10 mouse cellular contexts compared by ENCODE assay signal in genomic region chr12:56241735-56242134, GRCm38 (mm10).
DNase-seq lines count a peak whose midpoint lies in the region; ATAC-seq and TF ChIP-seq lines count a peak whose summit lies in the region.
"Had no signal": no experiment of that assay in that cellular context is flagged by ENCODE, and none has a peak within 500 bp of the region (broad histone marks: within the 10 kb centered on the region; RNA-seq: fewer than 3 reads in every experiment).

No protein-coding gene starts in this region.

- no peaks in the 10 kb centered on the region for H3K27me3 ChIP-seq in hindbrain, embryonic 14.5 days (ENCODE audit: control insufficient read depth, insufficient read depth, low read length)
- no peaks in the 10 kb centered on the region for H3K27me3 ChIP-seq in hindbrain, embryonic 16.5 days (replicated peaks; ENCODE audit: control insufficient read depth, insufficient read depth, low read length)
- no peaks in the 10 kb centered on the region for H3K27me3 ChIP-seq in ES-Bruce4 (ENCODE audit: control insufficient read depth, insufficient read depth, low read length, poor library complexity, severe bottlenecking)
- H3K27me3 ChIP-seq: embryonic facial prominence, embryonic 15.5 days; megakaryocyte, embryonic 14.5 days had no signal

- H3K9ac ChIP-seq in hindbrain, embryonic 14.5 days = no peak overlapping the region
- no peak overlapping the region for H3K9ac ChIP-seq in hindbrain, embryonic 16.5 days (ENCODE audit: low read depth, low read length)
- H3K9ac ChIP-seq in ES-Bruce4 (ENCODE audit: low read depth, poor library complexity, severe bottlenecking) = no peak overlapping the region
- H3K9ac ChIP-seq: embryonic facial prominence, embryonic 15.5 days had no signal

- H3K36me3 ChIP-seq in hindbrain, embryonic 14.5 days (replicated peaks; ENCODE audit: control insufficient read depth, insufficient read depth) = no peaks in the 10 kb centered on the region
- no peaks in the 10 kb centered on the region for H3K36me3 ChIP-seq in hindbrain, embryonic 16.5 days (ENCODE audit: control insufficient read depth, insufficient read depth, low read length)
- no peaks in the 10 kb centered on the region for H3K36me3 ChIP-seq in ES-Bruce4 (ENCODE audit: control insufficient read depth, insufficient read depth, low read length, poor library complexity, severe bottlenecking)
- H3K36me3 ChIP-seq: embryonic facial prominence, embryonic 15.5 days had no signal

- H3K4me2 ChIP-seq in hindbrain, embryonic 14.5 days (replicated peaks) = no peak overlapping the region
- no peak overlapping the region for H3K4me2 ChIP-seq in hindbrain, embryonic 16.5 days (ENCODE audit: low read length)
- H3K4me2 ChIP-seq: embryonic facial prominence, embryonic 15.5 days had no signal

- no peak for TF ChIP-seq EP300 in ES-Bruce4 (IDR thresholded peaks at IDR 0.05; ENCODE audit: insufficient read depth, low read depth, low read length)

- no peak for TF ChIP-seq POLR2A in ES-Bruce4 (IDR thresholded peaks at IDR 0.05; ENCODE audit: insufficient read depth, low read length)

- peak; percentile 35 for DNase-seq in hindbrain, embryonic 14.5 days (ENCODE audit: low spot score)
- DNase-seq in adrenal gland, adult (ENCODE audit: inconsistent age in 2 of 2, low spot score in 1 of 2) = peak; percentile 31 to 87
- peak; percentile 36 for DNase-seq in forelimb bud, embryonic 11.5 days (ENCODE audit: low read depth, low spot score)
- peak; percentile 30 for DNase-seq in left cerebral cortex, adult 11 months (ENCODE audit: low spot score)
- peak; percentile 0 for DNase-seq in naive thymus-derived CD4-positive, alpha-beta T cell, adult 2 months (ENCODE audit: low read depth)

- TF ChIP-seq CTCF in ES-Bruce4 (IDR thresholded peaks at IDR 0.05; ENCODE audit: low read depth, low read length) = peak; percentile 51

- H3K4me3 ChIP-seq in hindbrain, embryonic 14.5 days (replicated peaks; ENCODE audit: low read length) = no peak overlapping the region
- H3K4me3 ChIP-seq in hindbrain, embryonic 16.5 days (ENCODE audit: low read length) = no peak overlapping the region
- no peak overlapping the region for H3K4me3 ChIP-seq in ES-Bruce4 (ENCODE audit: low read depth, low read length)
- H3K4me3 ChIP-seq: embryonic facial prominence, embryonic 15.5 days; megakaryocyte, embryonic 14.5 days had no signal

- no peaks in the 10 kb centered on the region for H3K9me3 ChIP-seq in hindbrain, embryonic 14.5 days (ENCODE audit: control insufficient read depth, low read length)
- H3K9me3 ChIP-seq in hindbrain, embryonic 16.5 days (ENCODE audit: control insufficient read depth, low read length) = no peaks in the 10 kb centered on the region
- H3K9me3 ChIP-seq in ES-Bruce4 (replicated peaks; ENCODE audit: control insufficient read depth, insufficient read depth, low read length, poor library complexity, severe bottlenecking) = no peaks in the 10 kb centered on the region
- H3K9me3 ChIP-seq: embryonic facial prominence, embryonic 15.5 days; megakaryocyte, embryonic 14.5 days had no signal

- 22% methylated on average over 5 of the region's 5 CpGs for WGBS in hindbrain, embryonic 14.5 days
- 22% methylated on average over 5 of the region's 5 CpGs for WGBS in hindbrain, embryonic 16.5 days

- ATAC-seq in hindbrain, embryonic 14.5 days (ENCODE audit: low FRiP score) = no peak
- ATAC-seq in hindbrain, embryonic 16.5 days = no peak
- ATAC-seq in erythroid progenitor cell, adult 5-6 weeks (replicated peaks; ENCODE audit: low FRiP score, poor library complexity, severe bottlenecking) = no peak

- no peak overlapping the region for H3K27ac ChIP-seq in hindbrain, embryonic 14.5 days
- H3K27ac ChIP-seq in hindbrain, embryonic 16.5 days (ENCODE audit: low read depth, low read length) = no peak overlapping the region
- no peak overlapping the region for H3K27ac ChIP-seq in ES-Bruce4 (ENCODE audit: insufficient read depth, low read length)
- H3K27ac ChIP-seq: embryonic facial prominence, embryonic 15.5 days had no signal

- H3K4me1 ChIP-seq in hindbrain, embryonic 14.5 days (replicated peaks; ENCODE audit: control insufficient read depth, insufficient read depth, low read length) = no peaks in the 10 kb centered on the region
- no peaks in the 10 kb centered on the region for H3K4me1 ChIP-seq in hindbrain, embryonic 16.5 days (ENCODE audit: control insufficient read depth, insufficient read depth, low read depth, low read length)
- no peaks in the 10 kb centered on the region for H3K4me1 ChIP-seq in ES-Bruce4 (ENCODE audit: control insufficient read depth, insufficient read depth, low read length)
- H3K4me1 ChIP-seq: embryonic facial prominence, embryonic 15.5 days; megakaryocyte, embryonic 14.5 days had no signal

Comparison
In these comparisons a context has a peak if more than half of its experiments do, and no peak if none do; other contexts are left out.
1. DNase-seq: peak in every context shown above with its lines; median percentile 59 in adrenal gland, adult; 36 in forelimb bud, embryonic 11.5 days; 35 in hindbrain, embryonic 14.5 days; 30 in left cerebral cortex, adult 11 months; 0 in naive thymus-derived CD4-positive, alpha-beta T cell, adult 2 months.